Mouse (Mus musculus): Measurements from ENCODE around the gene Cenps.

GRCm38 (mm10) chr4:149178328-149178727 is 40.9 kb upstream of the Cenps start:
- TF ChIP-seq CTCF (IDR thresholded peaks at IDR 0.05; ENCODE audit: low read depth) (no peak), EP300 (optimal IDR thresholded peaks at IDR 0.05) (no peak)
